Mouse (Mus musculus) urinary bladder, postnatal 25 days (tissue): ENCODE results near the gene Ptprg.
"Not testable (repeated sequence)": the region's sequence is repeated elsewhere in the genome, so short reads cannot be mapped to it uniquely, and the experiment has no call there.

Experiments used
- DNase-seq: peaks from one replicate; pipeline ENCODE4 v3.0.0; 2022; ENCODE audit warnings: low spot score

Gene Ptprg

GRCm38 (mm10) chr14:12218544-12219150 lies 665.3 kb downstream of the Ptprg start:
- DNase-seq: no peak

- no peak for DNase-seq
Observed at GRCm38 (mm10) chr14:12219877-12220276, 666.5 kb downstream of the Ptprg start.

GRCm38 (mm10) chr14:12220540-12220939 lies 667.2 kb downstream of the Ptprg start:
- no peak for DNase-seq

GRCm38 (mm10) chr14:12221571-12221970 lies 668.2 kb downstream of the Ptprg start:
- no peak for DNase-seq

GRCm38 (mm10) chr14:12243726-12244125 lies 690.4 kb downstream of the Ptprg start:
- DNase-seq: no peak

GRCm38 (mm10) chr14:12276031-12276430 lies 722.7 kb downstream of the Ptprg start:
- DNase-seq: no peak

GRCm38 (mm10) chr14:12283641-12284040 lies 730.3 kb downstream of the Ptprg start, which contains the start of gene Gm49355:
Gene Gm49355 (plus strand): TSS chr14:12283976.
- no peak for DNase-seq

GRCm38 (mm10) chr14:12284141-12284912 lies 731.0 kb downstream of the Ptprg start, which contains the start of gene 3830406C13Rik:
Gene 3830406C13Rik (plus strand): TSS chr14:12284173.
- DNase-seq: peak; percentile 80

- DNase-seq: not testable (repeated sequence)
Observed at GRCm38 (mm10) chr14:12289747-12290146, 736.4 kb downstream of the Ptprg start.
